Mouse (Mus musculus) heart, adult 2 months (tissue): ENCODE measurements around the gene Prr15l.

Source experiments
- CTCF ChIP-seq: fragments of 200-600 bp; IDR thresholded peaks from 2 replicates; pipeline ENCODE4 v1.8.1; 2022; ENCODE audit warnings: antibody characterized with exemption, mild to moderate bottlenecking, moderate library complexity
- EP300 ChIP-seq: fragments of 200-500 bp; IDR thresholded peaks from 2 replicates; pipeline ENCODE4 v1.6.1; 2011; ENCODE audit warnings: low read depth, low read length, control low read depth; ENCODE audit not compliant: insufficient read depth
- POLR2A ChIP-seq: fragments of 200-500 bp; IDR thresholded peaks from 2 replicates; pipeline ENCODE4 v1.6.1; 2011; ENCODE audit warnings: mild to moderate bottlenecking, low read depth, low read length, control low read depth; ENCODE audit not compliant: insufficient read depth

DNA sequence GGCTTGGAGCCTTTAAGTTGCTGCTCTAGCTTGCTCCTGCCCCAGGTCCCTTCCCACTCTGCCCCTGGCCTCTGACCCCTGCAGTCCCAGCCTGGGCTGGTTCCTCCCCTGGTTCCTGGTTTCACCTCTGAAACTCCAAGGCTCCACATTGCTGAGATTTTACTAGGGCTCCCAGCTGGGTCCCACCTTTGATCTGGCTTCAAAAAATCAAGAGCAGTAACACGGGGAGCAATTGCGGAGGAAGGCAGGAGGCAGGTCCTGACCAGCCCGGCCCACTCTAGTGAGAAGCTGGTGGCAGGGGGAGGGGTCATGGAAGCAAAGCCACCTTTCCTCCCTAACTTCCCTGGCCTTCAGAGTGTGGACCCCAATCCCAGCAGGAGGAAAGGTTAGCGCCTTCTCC is 57.0 kb downstream of the Prr15l start:
- TF ChIP-seq CTCF (no peak), POLR2A (no peak), EP300 (no peak)
